Mouse (Mus musculus): ENCODE results near the gene Ei24.

- TF ChIP-seq GATA1 (IDR thresholded peaks at IDR 0.05; ENCODE audit: borderline replicate concordance, low read length) (no peak), FLI1 (IDR thresholded peaks at IDR 0.05; ENCODE audit: low read length) (no peak)
Observed at GRCm38 (mm10) chr9:36764378-36764777, 32.8 kb downstream of the Ei24 start.
